13 mouse cellular contexts compared by ENCODE assay signal in genomic region chr1:151111683-151112082, GRCm38 (mm10).
"Had no signal": no experiment of that assay in that cellular context is flagged by ENCODE, and none has a peak within 500 bp of the region (broad histone marks: within the 10 kb centered on the region; RNA-seq: fewer than 3 reads in every experiment).

No protein-coding gene starts in this region.

- H3K27ac ChIP-seq: kidney, postnatal 0 days; lung, embryonic 15.5 days; midbrain, embryonic 15.5 days; neural tube, embryonic 12.5 days had no signal

- H3K4me1 ChIP-seq: midbrain, embryonic 15.5 days had no signal

- H3K4me2 ChIP-seq: lung, embryonic 15.5 days; midbrain, embryonic 15.5 days; neural tube, embryonic 12.5 days had no signal

- ATAC-seq: hindbrain, embryonic 16.5 days; inflammation-experienced regulatory T-cells, adult 6 months; intestine, postnatal 0 days; midbrain, embryonic 15.5 days had no signal

- DNase-seq: kidney, adult 9 months; kidney, postnatal 36 days; layer of hippocampus, adult 9-11 months; left cerebral cortex, postnatal 4 days; thymus, adult 18-20 months; thymus, postnatal 14 days had no signal

- H3K9ac ChIP-seq: lung, embryonic 15.5 days; midbrain, embryonic 15.5 days; neural tube, embryonic 12.5 days had no signal

- H3K27me3 ChIP-seq: lung, embryonic 15.5 days; midbrain, embryonic 15.5 days; neural tube, embryonic 12.5 days had no signal

- H3K36me3 ChIP-seq: lung, embryonic 15.5 days; midbrain, embryonic 15.5 days; neural tube, embryonic 12.5 days had no signal

- H3K9me3 ChIP-seq: lung, embryonic 15.5 days; midbrain, embryonic 15.5 days; neural tube, embryonic 12.5 days had no signal

- H3K4me3 ChIP-seq: lung, embryonic 15.5 days; midbrain, embryonic 15.5 days; neural tube, embryonic 12.5 days had no signal
